Mouse (Mus musculus) gastrocnemius, postnatal 14 days (tissue): Measurements from ENCODE around the gene Def6. TPM values are rescaled to one million over a fixed set of nuclear protein-coding genes. Genes with fewer than 3 reads are reported as not detected.

Source experiments
- DNase-seq: peaks from one replicate; pipeline ENCODE4 v3.0.0; 2021; ENCODE audit warnings: mixed read lengths
- intact Hi-C: fragments of 180-260 bp; cut with DNase I; formaldehyde crosslinking; loops from one replicate; pipeline ENCODE4 v1.15.1; 2025; ENCODE audit warnings: low total_unique reads
- long read RNA-seq, 2 experiments: library from polyadenylated mRNA; stranded (forward); transcript quantifications; one replicate each; pipeline ENCODE4 v2.0.0; 2021
- total RNA-seq, 2 experiments: library from RNA; stranded (reverse); gene quantifications; 2 replicates each; pipeline ENCODE4 v1.2.3; 2021

Gene Def6
- 1 to 10 TPM; 2.2 to 2.7 TPM for total RNA-seq
- long read RNA-seq, experiment 1, partial matches to known transcripts = 0 of 3 reads
- long read RNA-seq, experiment 1, other reads (novel, unspliced or antisense) = 0 of 3 reads
- long read RNA-seq, experiment 2, partial matches to known transcripts = 0 of 4 reads
- long read RNA-seq, experiment 2, other reads (novel, unspliced or antisense) = 1 of 4 reads

DNA sequence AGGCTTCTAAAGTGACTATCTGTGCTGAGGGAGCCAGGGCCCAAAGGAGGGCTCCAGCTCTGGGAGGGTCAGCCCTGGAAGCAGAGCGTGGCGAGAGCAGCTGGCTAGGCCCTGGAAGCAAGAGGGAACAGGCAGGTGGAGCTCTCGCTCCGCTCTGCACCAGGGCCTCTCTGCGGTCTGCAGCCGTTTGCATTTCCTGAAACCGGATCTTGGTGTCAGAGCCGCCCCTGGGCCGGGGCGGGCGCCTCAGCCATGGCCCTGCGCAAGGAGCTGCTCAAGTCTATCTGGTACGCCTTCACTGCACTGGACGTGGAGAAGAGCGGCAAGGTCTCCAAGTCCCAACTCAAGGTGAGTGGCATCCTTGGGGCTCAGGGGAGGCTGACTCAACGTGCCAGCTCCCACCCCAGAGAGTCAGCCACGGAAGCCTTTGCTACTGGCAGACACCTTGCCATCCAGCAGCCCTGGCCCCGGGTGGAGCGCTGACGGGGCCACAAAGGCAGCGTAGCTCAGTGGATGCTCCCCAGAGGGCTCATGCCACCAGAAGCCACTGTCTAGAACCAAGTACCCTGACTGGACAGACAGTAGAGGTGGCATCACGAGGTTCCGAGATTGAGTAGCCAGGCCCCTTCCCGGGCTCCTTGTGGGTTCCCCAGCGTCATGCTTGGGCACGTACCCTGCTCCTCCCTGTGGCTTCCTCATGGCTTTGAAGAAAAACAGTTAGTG is at the start of gene Def6:
Def6 (plus strand) TSS at position 188 of the 723 bp plus-strand sequence.
- DNase-seq = peak; percentile 86
- intact Hi-C loops = no loop called here

DNA sequence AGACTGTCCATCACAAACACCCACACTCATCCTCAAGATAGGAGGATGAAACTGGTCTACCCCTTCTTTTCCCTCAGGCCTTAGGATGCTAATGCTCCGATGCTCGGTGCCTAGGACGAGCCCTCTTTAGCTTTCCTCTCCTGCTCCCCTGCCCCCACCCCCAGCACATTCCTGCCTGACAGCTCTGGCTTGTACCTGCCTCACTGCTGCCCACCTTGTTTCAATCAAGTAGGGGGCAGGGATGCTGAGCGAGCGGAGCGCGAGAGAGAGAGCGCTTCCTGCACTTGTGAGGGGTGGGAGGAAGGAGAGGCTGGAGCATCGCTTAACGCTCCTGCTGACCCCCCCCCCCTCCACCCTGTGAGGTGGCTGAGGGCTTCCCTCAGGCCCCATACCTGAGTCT is 47.2 kb upstream of the Def6 start:
- no peak for DNase-seq
- intact Hi-C loops = loop anchor here (5.0 to 10.0 kb wide), 2 partner anchors 78 to 166 kb away; partner anchors contain the start of gene Tcp11

DNA sequence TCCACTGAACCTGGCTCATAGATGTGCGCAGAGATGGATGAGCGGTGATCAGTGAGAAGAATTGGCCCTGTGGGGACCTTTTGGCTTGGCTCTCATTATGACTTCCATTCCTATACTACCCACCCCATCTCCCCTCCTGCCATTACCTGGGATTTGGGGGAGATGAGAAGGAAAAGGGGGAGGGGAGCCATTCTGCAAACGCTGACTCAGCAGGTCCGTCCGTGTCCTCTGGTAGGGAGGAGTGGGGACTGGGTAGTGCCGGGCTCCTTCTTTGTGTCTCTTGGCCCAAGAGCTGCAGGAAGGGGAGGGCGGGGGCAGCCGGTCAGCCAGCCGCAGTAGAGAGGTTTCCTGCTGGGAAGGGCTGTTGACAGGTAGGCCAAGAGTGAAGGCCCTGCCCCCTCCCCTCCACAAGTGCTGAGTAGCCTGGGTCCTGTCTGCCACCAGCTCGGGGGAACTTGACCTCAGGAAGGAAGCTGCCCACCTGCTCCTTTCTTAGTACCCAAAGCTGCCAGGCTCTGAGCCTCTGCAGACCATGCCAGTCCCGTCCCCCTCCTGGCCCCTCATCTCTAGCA is 46.2 kb upstream of the Def6 start:
- DNase-seq = no peak
- intact Hi-C loops = loop anchor here (5.0 to 10.0 kb wide), 2 partner anchors 79 to 167 kb away; partner anchors contain the start of gene Tcp11

DNA sequence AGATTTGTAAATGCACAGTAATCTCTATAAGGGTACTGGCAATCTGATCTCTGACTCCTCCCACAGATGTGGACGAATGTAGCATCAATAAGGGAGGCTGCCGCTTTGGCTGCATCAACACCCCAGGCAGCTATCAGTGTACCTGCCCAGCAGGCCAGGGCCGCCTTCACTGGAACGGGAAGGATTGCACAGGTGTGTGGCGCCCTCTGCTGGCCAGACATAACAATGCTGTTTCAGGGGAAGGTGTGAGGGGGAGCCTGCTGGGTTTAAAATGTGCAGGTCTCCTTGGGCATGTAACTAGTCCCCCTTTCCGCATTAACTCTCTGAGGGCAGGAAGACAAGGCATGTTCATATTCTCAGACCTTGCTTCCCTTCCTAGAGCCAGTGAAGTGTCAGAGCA is 43.9 kb upstream of the Def6 start:
- DNase-seq = peak; percentile 79
- intact Hi-C loops = loop anchor here (5.0 to 10.0 kb wide), 2 partner anchors 81 to 169 kb away; partner anchors contain the start of gene Tcp11

DNA sequence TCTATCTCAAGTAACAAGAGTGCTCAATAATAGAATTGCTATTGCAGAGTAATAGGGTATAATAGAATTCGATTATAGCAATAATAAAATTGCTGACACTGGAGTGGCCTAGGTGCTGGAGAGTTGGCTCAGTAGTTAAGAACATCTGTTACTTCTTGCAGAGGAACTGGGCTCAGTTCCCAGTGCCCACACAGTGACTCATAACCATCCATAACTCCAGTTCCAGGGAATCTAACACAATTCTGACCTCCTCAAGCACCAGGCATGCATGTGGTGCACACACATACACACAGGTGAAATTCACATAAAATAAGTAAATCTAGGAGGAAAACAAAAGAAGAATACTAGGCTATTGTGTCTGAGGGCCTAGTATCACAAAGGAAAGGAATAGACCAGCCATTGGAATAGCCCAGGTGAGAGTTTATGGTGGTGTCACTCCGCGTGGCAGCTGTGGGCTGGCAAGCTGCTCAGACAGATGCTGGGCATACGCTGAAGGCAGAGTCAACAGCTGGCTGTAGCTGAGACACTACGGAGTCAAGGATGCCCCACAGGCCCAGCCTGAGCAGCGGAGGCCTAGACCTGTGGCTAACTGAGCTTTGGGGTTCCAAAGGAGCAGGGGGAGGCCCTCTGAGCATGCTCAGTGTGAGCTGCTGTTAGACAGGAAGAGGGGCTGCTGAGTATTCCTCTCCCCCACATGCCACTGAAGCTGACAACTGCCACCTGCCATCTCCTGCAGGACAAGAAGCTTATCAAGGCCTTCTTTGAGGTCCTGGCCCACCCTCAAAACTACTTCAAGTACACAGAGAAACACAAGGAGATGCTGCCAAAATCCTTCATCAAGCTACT is 36.9 kb upstream of the Def6 start:
- DNase-seq = no peak
- intact Hi-C loops = no loop called here

DNA sequence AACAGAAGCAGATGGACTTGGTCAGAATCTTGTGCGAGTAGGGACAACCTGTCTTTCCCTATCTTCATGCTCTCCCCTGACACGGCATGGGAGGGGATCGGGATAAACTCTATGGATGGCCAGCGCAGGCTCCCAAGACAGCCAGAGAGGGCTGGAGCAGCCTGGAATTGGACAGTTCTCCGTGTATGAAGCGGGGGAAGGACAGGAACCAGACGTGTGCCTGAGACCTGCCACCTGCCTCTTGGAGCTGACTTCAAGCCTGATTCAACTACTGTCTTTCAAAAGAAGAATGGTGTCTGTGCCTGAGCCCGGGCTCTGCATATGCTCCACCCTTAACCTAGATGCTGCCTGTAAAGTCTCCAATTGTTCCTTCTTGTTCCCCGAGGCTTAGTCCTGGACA is 34.9 kb upstream of the Def6 start:
- intact Hi-C loops = no loop called here
- no peak for DNase-seq

DNA sequence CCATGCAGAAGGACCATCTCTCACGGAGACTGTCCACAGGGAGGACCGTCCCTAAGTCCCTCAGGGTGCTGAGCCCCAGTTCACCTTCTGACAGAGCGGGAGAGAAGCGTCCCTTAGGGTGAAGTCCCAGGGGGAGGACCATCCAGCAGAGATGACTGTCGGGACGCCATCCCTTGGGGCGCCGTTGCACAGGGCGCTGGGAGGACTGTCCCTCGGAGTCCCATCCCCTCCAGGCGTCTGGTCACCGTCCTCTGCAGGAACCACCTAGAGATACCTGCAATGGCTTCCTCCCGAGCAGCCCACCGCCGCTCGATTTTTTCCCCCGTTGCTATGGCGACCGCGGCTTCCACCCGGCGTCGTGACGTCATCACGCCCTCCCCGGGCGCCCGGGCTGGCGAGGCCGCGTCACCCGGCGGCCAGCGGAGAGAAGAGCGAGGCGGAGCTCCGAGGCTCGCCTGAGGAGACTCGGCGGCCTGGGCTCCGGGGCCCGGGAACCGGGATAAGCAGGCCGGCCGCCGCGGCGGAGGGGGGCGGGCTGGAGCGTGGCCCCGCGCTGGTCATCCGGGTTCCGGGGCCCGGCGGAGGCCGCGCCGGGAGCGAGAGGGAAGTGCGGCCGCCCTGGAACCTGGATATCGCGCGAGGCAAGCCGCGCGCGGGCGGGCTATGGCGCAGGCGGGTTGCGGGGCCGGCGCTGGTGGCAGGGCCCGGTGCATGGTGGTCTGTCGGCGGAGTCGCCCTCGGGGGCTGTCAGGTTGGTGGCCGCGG is 30.6 kb upstream of the Def6 start, which contains the start of gene Zfp523:
Zfp523 (plus strand) TSS at position 355 of the 765 bp plus-strand sequence.
- intact Hi-C loops = no loop called here
- peak; percentile 93 for DNase-seq

DNA sequence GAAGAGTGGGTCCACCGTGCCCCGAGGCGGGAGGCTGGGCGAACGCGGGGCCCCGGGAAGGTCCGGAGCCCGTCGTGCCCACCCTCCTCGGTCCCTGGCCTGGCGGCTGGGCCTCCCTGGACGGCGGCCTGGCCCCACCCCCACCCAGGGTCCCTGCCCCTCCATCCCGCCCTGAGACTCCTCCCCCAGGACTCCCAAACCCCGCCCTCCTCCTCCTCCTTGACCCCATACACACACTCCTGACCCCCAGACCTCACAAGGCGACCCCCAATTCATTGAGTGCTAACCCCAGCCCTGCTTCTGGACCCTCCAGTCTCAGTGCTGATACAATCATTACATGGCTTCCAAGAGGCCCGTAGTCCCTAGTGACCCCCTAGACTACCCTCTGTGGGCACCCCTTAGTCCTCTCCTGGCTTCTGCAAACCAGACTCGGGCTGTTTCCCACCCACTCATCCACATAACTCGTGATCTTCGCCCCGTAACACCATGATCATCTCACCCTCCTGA is 30.0 kb upstream of the Def6 start:
- DNase-seq = peak; percentile 69
- intact Hi-C loops = no loop called here

DNA sequence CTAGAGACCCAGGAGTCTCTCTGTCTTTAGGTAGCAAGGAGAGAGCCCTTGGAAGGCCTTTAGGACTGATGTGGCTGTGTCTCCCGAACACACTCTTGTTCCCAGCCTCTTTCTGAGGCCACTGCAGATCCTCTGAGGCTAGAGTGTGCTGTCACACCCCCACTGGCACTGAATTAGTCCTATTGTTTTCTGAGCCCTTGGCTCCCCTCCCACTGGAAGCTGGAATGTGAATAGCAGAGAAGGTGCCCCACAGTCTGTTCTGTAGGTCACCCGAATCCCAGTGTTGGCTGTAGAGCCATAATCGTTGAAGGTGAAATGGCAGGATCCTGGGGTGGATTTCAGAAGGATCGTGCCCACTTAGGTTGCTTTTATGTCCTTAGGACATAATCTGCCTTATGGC is 27.2 kb upstream of the Def6 start:
- intact Hi-C loops = no loop called here
- DNase-seq = no peak

DNA sequence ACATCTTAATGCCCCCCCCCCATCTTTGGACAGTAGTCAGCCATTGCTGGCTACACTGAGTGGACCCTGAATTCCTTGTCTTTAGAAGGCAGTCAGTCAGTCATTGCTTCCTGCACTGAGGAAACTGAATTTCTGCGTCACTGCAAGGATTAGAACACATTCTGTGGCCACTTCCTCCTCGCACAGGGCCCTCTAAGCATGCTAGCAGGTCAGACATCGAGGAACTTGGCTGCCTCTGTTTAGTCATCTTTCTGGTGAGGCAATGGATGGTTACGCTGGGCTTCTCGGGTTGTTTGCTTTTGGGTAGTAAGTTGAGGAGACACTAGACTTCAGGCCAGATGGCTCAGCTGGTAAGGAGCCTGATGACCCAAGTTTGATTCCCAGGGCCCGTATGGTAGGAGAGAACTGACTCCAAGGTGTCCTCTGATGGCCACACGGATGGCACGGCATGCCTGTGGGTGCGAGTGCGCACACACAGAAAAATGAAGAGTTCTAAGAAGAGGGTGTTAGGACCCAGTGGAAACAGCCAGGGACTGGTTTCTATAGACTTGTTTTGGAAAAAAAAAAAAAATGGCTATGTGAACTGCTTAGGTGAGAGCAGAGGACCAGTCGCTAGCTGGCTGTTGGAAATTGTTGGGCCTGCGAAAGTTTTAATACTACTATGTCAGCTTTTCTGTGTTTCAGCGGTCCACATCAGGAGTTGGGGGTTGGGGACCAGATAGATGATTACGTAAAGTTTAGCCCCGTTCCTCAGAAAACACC is 26.6 kb upstream of the Def6 start:
- no peak for DNase-seq
- intact Hi-C loops = no loop called here

DNA sequence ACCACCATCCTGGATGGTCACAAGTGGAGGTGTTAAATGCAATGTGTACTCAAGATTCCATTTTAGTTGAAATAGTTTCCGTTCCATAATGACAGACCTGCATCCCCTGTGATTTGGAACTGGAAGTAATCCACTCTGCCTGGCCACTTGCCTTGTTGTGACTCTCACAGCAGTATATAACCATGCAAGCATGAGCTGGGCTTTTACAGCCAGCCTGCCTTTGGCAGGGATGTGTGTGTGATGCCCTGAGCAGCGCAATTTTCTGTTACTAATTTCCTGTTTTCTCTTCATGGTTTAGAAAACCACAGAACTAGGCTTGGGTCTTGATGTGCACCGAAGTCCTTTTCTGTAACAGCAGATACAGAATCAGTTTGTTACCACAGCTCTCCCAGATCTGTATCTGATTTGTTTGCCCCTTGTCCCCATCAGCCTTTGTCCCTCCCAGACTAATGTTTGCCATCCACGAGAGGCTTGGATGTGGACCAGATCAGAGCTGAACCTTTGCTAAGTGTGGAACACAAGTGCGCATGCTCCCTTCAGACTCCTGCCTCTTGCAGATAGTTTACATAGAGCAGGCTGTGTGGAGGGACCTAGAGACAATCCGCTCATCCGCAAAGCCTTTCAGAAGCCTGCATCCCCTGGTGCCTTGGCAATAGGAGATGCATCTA is 22.5 kb upstream of the Def6 start:
- no peak for DNase-seq
- intact Hi-C loops = no loop called here

DNA sequence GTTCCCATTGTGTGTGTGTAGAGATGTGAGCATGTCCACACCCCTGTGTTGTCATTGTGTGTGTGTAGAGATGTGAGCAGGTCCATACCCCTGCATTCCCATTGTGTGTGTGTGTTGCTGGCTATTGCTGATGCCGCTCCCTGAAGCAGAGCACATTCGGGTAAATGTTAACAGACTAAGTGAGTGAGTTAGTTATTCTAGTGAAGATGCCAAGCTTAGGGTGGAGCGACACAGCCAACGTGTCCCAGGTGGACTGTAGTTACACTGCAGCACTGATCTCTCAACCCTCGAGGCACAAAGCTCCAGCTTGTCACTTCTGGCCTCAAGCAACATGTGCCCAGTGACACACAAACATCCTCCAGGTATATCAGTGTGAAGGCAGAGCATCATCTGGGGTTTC is 19.3 kb upstream of the Def6 start:
- intact Hi-C loops = no loop called here
- DNase-seq = no peak

DNA sequence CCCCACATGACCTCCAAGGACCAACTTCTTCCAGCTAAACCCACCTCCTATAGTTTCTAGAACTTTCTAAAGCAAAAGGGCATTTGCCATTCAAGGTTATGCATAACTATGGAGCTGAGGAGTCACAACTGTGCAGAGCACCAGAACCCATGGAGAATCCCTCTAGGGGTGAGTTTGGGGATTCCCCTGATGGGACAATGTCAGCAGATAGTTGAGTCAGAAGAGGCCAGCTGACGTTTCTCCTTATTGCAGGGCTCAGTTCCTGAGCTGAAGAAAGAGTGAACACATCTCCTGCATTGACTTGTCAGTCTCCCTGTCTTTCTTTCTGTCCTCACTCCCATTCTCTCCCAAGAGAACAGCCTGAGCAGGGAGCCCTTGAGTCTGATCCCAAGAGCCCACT is 14.8 kb upstream of the Def6 start:
- DNase-seq = no peak

DNA sequence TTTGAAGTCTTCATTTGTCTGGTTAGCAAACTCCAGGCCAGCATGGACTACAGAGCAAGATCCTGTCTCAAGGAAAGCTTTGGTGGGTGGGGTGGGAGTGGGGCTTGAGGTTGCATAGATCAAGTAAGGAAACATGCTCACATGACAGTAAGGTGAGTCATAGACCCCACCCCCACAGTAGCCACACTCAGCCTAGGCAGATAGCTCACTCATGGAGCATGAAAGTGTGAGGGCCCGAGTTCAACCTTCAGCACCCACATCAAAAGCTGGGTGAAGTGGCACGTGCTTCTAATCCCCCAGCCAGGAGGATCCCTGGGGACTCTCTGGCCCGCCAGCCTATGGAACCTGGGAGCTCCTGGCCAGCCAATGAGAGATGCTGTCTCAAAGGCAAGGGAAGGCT is 14.0 kb upstream of the Def6 start:
- intact Hi-C loops = no loop called here
- no peak for DNase-seq

More for the DNA sequence above, 14.8 kb upstream of the Def6 start:
- intact Hi-C loops = no loop called here

DNA sequence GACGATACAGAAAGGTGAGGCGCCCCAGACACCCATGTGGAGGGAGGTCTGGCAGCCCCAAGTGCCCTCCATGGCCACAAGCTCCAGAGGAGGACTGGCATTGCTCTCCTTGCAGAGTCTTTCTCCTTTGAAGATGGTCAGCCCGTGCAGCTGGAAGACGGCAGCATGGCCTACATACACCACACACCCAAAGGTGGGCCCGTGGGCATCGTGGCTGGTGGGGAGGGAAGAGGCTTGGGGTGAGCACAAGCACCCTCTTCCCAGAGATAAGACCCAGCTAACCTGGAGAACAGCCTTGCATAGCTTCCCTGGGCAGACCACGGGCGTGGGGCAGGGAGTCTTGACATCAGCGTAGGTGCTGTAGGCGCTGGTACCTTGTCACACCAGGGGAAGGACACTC is 12.5 kb upstream of the Def6 start:
- no peak for DNase-seq
- intact Hi-C loops = no loop called here

DNA sequence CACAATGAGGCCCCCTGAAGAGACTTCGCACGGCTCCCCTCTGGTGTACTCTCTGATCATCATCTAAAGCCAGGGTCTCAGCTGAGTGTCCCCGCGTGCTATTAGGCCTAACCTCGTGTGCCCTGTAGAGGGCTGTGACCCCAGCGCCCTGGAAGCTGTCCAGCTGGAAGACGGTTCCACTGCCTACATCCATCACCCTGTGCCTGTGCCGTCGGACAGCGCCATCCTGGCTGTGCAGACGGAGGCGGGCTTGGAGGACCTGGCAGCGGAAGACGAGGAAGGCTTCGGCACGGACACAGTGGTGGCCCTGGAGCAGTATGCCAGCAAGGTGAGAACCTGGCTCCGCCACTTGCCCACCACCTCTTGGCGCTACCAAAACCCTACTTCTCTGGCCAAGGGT is 9.9 kb upstream of the Def6 start:
- intact Hi-C loops = no loop called here
- no peak for DNase-seq

DNA sequence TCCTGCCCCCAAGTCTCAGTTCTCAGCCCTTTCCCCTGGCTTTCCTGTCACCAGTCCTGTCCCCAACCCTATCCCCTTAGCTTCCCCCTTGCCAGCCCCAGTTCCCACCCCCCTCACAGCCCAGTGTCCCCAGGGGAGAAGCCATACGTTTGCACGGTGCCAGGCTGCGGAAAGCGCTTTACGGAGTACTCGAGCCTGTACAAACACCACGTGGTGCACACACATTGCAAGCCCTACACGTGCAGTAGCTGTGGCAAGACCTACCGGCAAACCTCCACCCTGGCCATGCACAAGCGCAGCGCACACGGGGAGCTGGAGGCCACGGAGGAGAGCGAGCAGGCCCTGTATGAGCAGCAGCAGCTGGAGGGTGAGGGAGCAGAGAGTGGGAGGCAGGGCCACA is 5.6 kb upstream of the Def6 start:
- no peak for DNase-seq
- intact Hi-C loops = no loop called here
